Mouse (Mus musculus) stomach, embryonic 15.5 days (tissue): ENCODE data around the gene Impdh2. TPM values are rescaled to one million over a fixed set of nuclear protein-coding genes. Genes with fewer than 3 reads are reported as not detected.
"Not testable (repeated sequence)": the region's sequence is repeated elsewhere in the genome, so short reads cannot be mapped to it uniquely, and the experiment has no call there.

Experiments used
- ATAC-seq: fragments of 200-750 bp; cut with Nextera tagmentation; 2 replicates; pipeline ENCODE4 v1.8.0; 2017; ENCODE audit warnings: low read depth, moderate number of reproducible peaks, moderate TSS enrichment; ENCODE audit not compliant: insufficient read depth, low FRiP score
- H3K27ac ChIP-seq: fragments of 300-500 bp; sonication (generic); 2 replicates; pipeline ENCODE4 v1.5.1; 2015; ENCODE audit warnings: mild to moderate bottlenecking, inconsistent platforms
- H3K27me3 ChIP-seq: fragments of 300-500 bp; sonication (generic); replicated peaks from 2 replicates; pipeline ENCODE4 v1.6.1; 2015; ENCODE audit warnings: inconsistent platforms
- H3K36me3 ChIP-seq: fragments of 300-500 bp; sonication (generic); 2 replicates; pipeline ENCODE4 v1.6.1; 2015; ENCODE audit warnings: inconsistent platforms
- H3K4me1 ChIP-seq: fragments of 300-500 bp; sonication (generic); 2 replicates; pipeline ENCODE4 v1.6.1; 2015; ENCODE audit warnings: inconsistent platforms
- H3K4me2 ChIP-seq: fragments of 300-500 bp; sonication (generic); 2 replicates; pipeline ENCODE4 v1.6.1; 2015; ENCODE audit warnings: mild to moderate bottlenecking, inconsistent platforms
- H3K4me3 ChIP-seq: fragments of 300-500 bp; sonication (generic); replicated peaks from 2 replicates; pipeline ENCODE4 v1.5.1; 2015; ENCODE audit warnings: inconsistent platforms
- H3K9ac ChIP-seq: fragments of 300-500 bp; sonication (generic); 2 replicates; pipeline ENCODE4 v1.6.1; 2015; ENCODE audit warnings: inconsistent platforms
- H3K9me3 ChIP-seq: fragments of 300-500 bp; sonication (generic); 2 replicates; pipeline ENCODE4 v1.6.1; 2016; ENCODE audit warnings: inconsistent platforms
- WGBS: fragments of 180-500 bp; shearing (Covaris S2); methylation state at CpG from one replicate; pipeline ENCODE4 v1.1.7; 2015; 5-methylcytosine and 5-hydroxymethylcytosine counted together
- polyA plus RNA-seq: library from polyadenylated mRNA; unstranded; fragments of >200 nt; fragmentation: Nextera tagmentation; extraction: Ambion mirVana; gene quantifications from 2 replicates; pipeline ENCODE4 v1.2.1, GENCODE M21; 2015

The Impdh2 gene
- polyA plus RNA-seq, 1 experiment from 2014 or later, result 152 TPM

DNA sequence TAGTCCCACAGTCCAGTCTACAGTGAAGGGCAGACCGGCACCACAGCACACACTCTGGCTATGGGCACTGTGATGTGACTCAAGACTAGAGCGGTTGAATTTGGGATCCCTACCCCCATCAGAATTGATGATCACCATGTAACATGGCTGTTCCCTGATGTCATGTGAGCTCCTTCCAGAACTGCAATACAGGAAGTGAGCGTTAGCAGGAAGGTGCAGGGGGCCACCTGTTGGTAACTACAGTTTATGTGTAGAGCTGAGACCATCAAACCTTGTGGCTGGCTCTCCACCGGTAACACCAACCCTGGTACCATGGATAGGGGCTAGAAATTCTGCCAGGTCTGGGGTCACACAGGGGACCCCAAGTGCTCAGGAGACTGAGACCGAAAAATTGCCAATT, 29.1 kb downstream of the Impdh2 start:
- Histone ChIP-seq H3K9me3 (no peaks in the 10 kb centered on the region), H3K9ac (no peak overlapping the region), H3K27me3 (no peaks in the 10 kb centered on the region), H3K4me1 (peaks cover 17% of the 10 kb centered on the region), H3K27ac (no peak overlapping the region), H3K4me2 (no peak overlapping the region), H3K4me3 (no peak overlapping the region), H3K36me3 (no peaks in the 10 kb centered on the region)
- no peak for ATAC-seq
- 57% methylated on average over 5 of the region's 5 CpGs for WGBS

DNA sequence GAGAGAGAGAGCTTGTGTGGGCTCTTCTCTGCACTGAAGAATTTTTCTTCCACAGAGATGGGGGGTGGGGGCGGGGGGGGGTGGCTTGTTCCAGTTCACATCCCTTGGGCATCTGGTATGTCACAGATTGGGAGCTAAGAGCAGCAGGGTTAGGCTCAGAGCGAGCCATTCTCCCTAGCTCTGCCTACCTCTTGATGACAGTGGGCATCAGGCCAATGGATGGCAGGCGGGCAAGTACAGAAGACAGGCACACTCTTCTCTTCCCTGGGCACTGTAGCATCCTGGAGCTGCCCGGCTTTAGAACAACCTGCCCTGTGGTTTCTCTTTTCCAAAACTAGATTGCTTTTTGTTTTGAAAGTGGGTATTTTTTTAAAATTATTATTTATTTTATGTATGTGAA, 31.4 kb downstream of the Impdh2 start:
- H3K36me3 ChIP-seq, result no peaks in the 10 kb centered on the region
- H3K27ac ChIP-seq, result no peak overlapping the region
- ATAC-seq, result no peak
- WGBS, result 88% methylated on average over 4 of the region's 4 CpGs
- H3K9ac ChIP-seq, result no peak overlapping the region
- peaks cover 19% of the 10 kb centered on the region for H3K4me1 ChIP-seq
- no peak overlapping the region for H3K4me3 ChIP-seq
- H3K9me3 ChIP-seq, result no peaks in the 10 kb centered on the region
- no peaks in the 10 kb centered on the region for H3K27me3 ChIP-seq
- no peak overlapping the region for H3K4me2 ChIP-seq

DNA sequence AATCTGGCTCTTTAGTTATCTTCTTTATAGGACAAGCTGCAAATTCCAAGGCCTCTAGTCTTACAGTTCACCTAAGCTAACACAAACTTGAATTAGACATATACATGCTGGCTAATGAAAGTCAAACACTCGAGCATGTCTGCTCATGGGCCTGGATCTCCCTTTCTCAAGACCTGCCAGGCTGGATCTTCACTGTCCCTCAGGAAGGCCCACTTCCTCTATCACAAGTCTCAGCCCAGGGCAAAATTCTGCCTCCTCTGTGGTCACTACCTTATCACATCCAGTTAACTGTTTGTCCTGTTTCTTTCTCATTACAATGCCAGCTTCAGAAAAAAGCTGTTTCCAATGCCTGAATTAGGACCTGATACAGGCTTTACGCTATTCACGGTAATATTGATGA, 34.3 kb downstream of the Impdh2 start:
- no peak overlapping the region for H3K27ac ChIP-seq
- no peak overlapping the region for H3K4me3 ChIP-seq
- no peak for ATAC-seq
- H3K9ac ChIP-seq, result no peak overlapping the region
- H3K27me3 ChIP-seq, result no peaks in the 10 kb centered on the region
- no peak overlapping the region for H3K4me2 ChIP-seq
- peaks cover 9% of the 10 kb centered on the region for H3K4me1 ChIP-seq
- H3K36me3 ChIP-seq, result no peaks in the 10 kb centered on the region
- no peaks in the 10 kb centered on the region for H3K9me3 ChIP-seq
- 61% methylated on average over 3 of the region's 3 CpGs for WGBS

DNA sequence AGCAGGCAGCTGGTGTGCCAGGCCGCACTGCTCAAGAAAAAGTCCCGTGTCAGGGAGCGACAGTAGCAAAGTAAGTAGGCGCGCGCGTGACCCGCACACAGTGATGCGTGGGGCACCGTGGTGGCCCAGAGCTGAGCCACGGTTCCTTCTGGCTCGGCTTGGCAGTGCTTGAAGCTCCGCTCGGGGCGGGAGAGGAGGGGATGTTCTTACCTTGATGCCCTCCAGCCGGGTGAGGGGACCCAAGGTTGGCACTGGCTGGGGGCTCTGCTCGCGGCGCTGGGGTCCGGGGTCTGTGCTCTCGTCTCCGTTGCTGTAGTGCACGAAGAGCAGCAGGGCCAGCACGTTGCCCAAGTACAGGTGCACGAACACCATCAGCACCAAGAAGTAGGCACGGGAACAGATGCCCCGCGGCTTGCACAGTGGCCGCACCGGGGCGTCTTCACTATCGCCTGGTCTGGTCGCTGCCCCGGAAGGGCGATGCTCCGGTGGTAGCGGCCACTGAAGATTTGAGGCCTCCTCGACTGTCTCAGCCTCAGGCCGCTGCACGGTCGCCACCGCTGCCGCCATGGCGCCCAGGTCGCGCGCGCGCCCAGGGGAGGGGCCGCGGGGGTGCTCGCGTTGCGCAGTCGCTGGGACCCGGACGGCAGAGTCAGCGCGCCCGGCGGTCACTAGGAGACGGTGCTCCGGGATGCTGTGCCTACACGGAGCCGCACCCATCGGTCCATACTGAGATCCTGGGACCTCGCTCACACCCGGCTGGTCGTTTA, 37.1 kb downstream of the Impdh2 start, which contains the start of gene P4htm:
P4htm (minus strand) TSS at position 670 of the 767 bp plus-strand sequence.
- Histone ChIP-seq H3K9ac (peak within 1 kb of the TSS; percentile 58), H3K27ac (no peak within 1 kb of the TSS), H3K27me3 (no peaks in the 10 kb centered on the region), H3K4me1 (peaks cover 9% of the 10 kb centered on the region), H3K4me3 (peak within 1 kb of the TSS; percentile 74), H3K9me3 (no peaks in the 10 kb centered on the region), H3K4me2 (peak within 1 kb of the TSS; percentile 95), H3K36me3 (no peaks in the 10 kb centered on the region)
- 3% methylated on average over 68 of the region's 69 CpGs for WGBS
- peak; percentile 70 for ATAC-seq

- 69% methylated on average over 4 of the region's 4 CpGs for WGBS
- Histone ChIP-seq H3K9ac (no peak overlapping the region), H3K9me3 (no peaks in the 10 kb centered on the region), H3K27me3 (no peaks in the 10 kb centered on the region), H3K4me3 (no peak overlapping the region), H3K27ac (no peak overlapping the region), H3K36me3 (peaks cover 11% of the 10 kb centered on the region), H3K4me1 (peaks cover 9% of the 10 kb centered on the region), H3K4me2 (no peak overlapping the region)
- no peak for ATAC-seq
Measured at GRCm38 (mm10) chr9:108599021-108599566, 39.0 kb downstream of the Impdh2 start.

- H3K4me3 ChIP-seq, result no peak overlapping the region
- H3K27me3 ChIP-seq, result no peaks in the 10 kb centered on the region
- ATAC-seq, result no peak
- H3K27ac ChIP-seq, result no peak overlapping the region
- no peak overlapping the region for H3K9ac ChIP-seq
- H3K9me3 ChIP-seq, result no peaks in the 10 kb centered on the region
- WGBS, result 44% methylated on average over 2 of the region's 2 CpGs
- peaks cover 15% of the 10 kb centered on the region for H3K36me3 ChIP-seq
- H3K4me2 ChIP-seq, result no peak overlapping the region
- peaks cover 9% of the 10 kb centered on the region for H3K4me1 ChIP-seq
Measured at GRCm38 (mm10) chr9:108600011-108600410, 39.9 kb downstream of the Impdh2 start.

GRCm38 (mm10) chr9:108601986-108602385, 41.9 kb downstream of the Impdh2 start:
- H3K27ac ChIP-seq, result no peak overlapping the region
- WGBS, result 69% methylated on average over 4 of the region's 4 CpGs
- H3K36me3 ChIP-seq, result peaks cover 27% of the 10 kb centered on the region
- no peaks in the 10 kb centered on the region for H3K9me3 ChIP-seq
- H3K4me2 ChIP-seq, result no peak overlapping the region
- H3K27me3 ChIP-seq, result no peaks in the 10 kb centered on the region
- H3K4me1 ChIP-seq, result peaks cover 2% of the 10 kb centered on the region; the same call in 1 of the 2 replicates
- H3K9ac ChIP-seq, result no peak overlapping the region
- no peak for ATAC-seq
- no peak overlapping the region for H3K4me3 ChIP-seq

- not testable (repeated sequence) for H3K27me3 ChIP-seq, H3K9ac ChIP-seq, H3K4me1 ChIP-seq, H3K27ac ChIP-seq, H3K9me3 ChIP-seq, H3K4me3 ChIP-seq, ATAC-seq, H3K4me2 ChIP-seq
- 80% methylated on average over 5 of the region's 5 CpGs for WGBS
- peaks cover 72% of the 10 kb centered on the region for H3K36me3 ChIP-seq
Measured at GRCm38 (mm10) chr9:108607929-108608328, 47.8 kb downstream of the Impdh2 start.

GRCm38 (mm10) chr9:108608889-108609288, 48.8 kb downstream of the Impdh2 start:
- Histone ChIP-seq H3K4me2 (no peak overlapping the region), H3K9me3 (no peaks in the 10 kb centered on the region), H3K4me3 (no peak overlapping the region), H3K36me3 (peaks cover 72% of the 10 kb centered on the region), H3K27ac (no peak overlapping the region), H3K9ac (no peak overlapping the region), H3K4me1 (no peaks in the 10 kb centered on the region), H3K27me3 (no peaks in the 10 kb centered on the region)
- WGBS, result 86% methylated on average over 4 of the region's 4 CpGs
- no peak for ATAC-seq

GRCm38 (mm10) chr9:108611488-108611887, 51.4 kb downstream of the Impdh2 start:
- Histone ChIP-seq H3K36me3 (peaks cover 67% of the 10 kb centered on the region), H3K4me3 (no peak overlapping the region), H3K27me3 (no peaks in the 10 kb centered on the region), H3K27ac (no peak overlapping the region), H3K4me1 (no peaks in the 10 kb centered on the region), H3K9ac (no peak overlapping the region), H3K9me3 (no peaks in the 10 kb centered on the region), H3K4me2 (no peak overlapping the region)
- ATAC-seq, result no peak
- WGBS, result 92% methylated on average over 10 of the region's 10 CpGs
